Mouse (Mus musculus): ENCODE results near the gene Cdc42ep4. TPM values are rescaled to one million over a fixed set of nuclear protein-coding genes. Genes with fewer than 3 reads are reported as not detected.

Cdc42ep4 gene
- polyA plus RNA-seq, 1 experiment from 2014 or later = 37.6 TPM

- peak; percentile 82 for ATAC-seq
- DNase-seq (ENCODE audit: low read depth, low spot score) = no peak
- H3K27me3 ChIP-seq = no peaks in the 10 kb centered on the region
- ChIA-PET POLR2A (no interaction called here), CTCF (interaction anchor here (1.2 kb wide), 1 partner anchor 34 kb away, joined by 4 read pairs; no protein-coding TSS in a partner anchor)
- in situ Hi-C loops (cut with MboI; ENCODE audit: low pct_unique_long_range_greater_than_20kb) = no loop called here
- TF ChIP-seq CTCF (IDR thresholded peaks at IDR 0.05) = no peak
Observed at GRCm38 (mm10) chr11:113776851-113777511, 25.3 kb upstream of the Cdc42ep4 start.

GRCm38 (mm10) chr11:113774773-113775172 lies 23.1 kb upstream of the Cdc42ep4 start:
- no peak for TF ChIP-seq CTCF (IDR thresholded peaks at IDR 0.05)
- ATAC-seq (no peak), DNase-seq (ENCODE audit: low read depth, low spot score) (no peak)
- POLR2A ChIA-PET = no interaction called here
- in situ Hi-C loops (cut with MboI; ENCODE audit: low pct_unique_long_range_greater_than_20kb) = no loop called here
- no peaks in the 10 kb centered on the region for H3K27me3 ChIP-seq
- CTCF ChIA-PET = interaction anchor here (1.4 kb wide), 1 partner anchor 21 kb away, joined by 4 read pairs; no protein-coding TSS in a partner anchor

- POLR2A ChIA-PET = no interaction called here
- CTCF ChIA-PET = no interaction called here
- in situ Hi-C loops (cut with MboI; ENCODE audit: low pct_unique_long_range_greater_than_20kb) = no loop called here
- H3K27me3 ChIP-seq = no peaks in the 10 kb centered on the region
- no peak for TF ChIP-seq CTCF (IDR thresholded peaks at IDR 0.05)
- DNase-seq (ENCODE audit: low read depth, low spot score) = no peak
- no peak for ATAC-seq
Observed at GRCm38 (mm10) chr11:113773191-113773590, 21.5 kb upstream of the Cdc42ep4 start.

GRCm38 (mm10) chr11:113771187-113771586 lies 19.5 kb upstream of the Cdc42ep4 start:
- POLR2A ChIA-PET = no interaction called here
- no peaks in the 10 kb centered on the region for H3K27me3 ChIP-seq
- CTCF ChIA-PET = no interaction called here
- TF ChIP-seq CTCF (IDR thresholded peaks at IDR 0.05) = no peak
- DNase-seq (ENCODE audit: low read depth, low spot score) = no peak
- in situ Hi-C loops (cut with MboI; ENCODE audit: low pct_unique_long_range_greater_than_20kb) = no loop called here
- ATAC-seq = no peak

GRCm38 (mm10) chr11:113768356-113768755 lies 16.7 kb upstream of the Cdc42ep4 start:
- H3K27me3 ChIP-seq = no peaks in the 10 kb centered on the region
- TF ChIP-seq CTCF (IDR thresholded peaks at IDR 0.05) = no peak
- in situ Hi-C loops (cut with MboI; ENCODE audit: low pct_unique_long_range_greater_than_20kb) = no loop called here
- DNase-seq (ENCODE audit: low read depth, low spot score) = no peak
- ChIA-PET POLR2A (no interaction called here), CTCF (no interaction called here)
- no peak for ATAC-seq

- CTCF ChIA-PET = no interaction called here
- DNase-seq (ENCODE audit: low read depth, low spot score) (no peak), ATAC-seq (no peak)
- no peak for TF ChIP-seq CTCF (IDR thresholded peaks at IDR 0.05)
- POLR2A ChIA-PET = no interaction called here
- in situ Hi-C loops (cut with MboI; ENCODE audit: low pct_unique_long_range_greater_than_20kb) = no loop called here
- H3K27me3 ChIP-seq = no peaks in the 10 kb centered on the region
Observed at GRCm38 (mm10) chr11:113767285-113767684, 15.6 kb upstream of the Cdc42ep4 start.

GRCm38 (mm10) chr11:113766284-113766985 lies 14.8 kb upstream of the Cdc42ep4 start:
- no peaks in the 10 kb centered on the region for H3K27me3 ChIP-seq
- ChIA-PET CTCF (no interaction called here), POLR2A (no interaction called here)
- DNase-seq (ENCODE audit: low read depth, low spot score) (no peak), ATAC-seq (no peak)
- no peak for TF ChIP-seq CTCF (IDR thresholded peaks at IDR 0.05)
- in situ Hi-C loops (cut with MboI; ENCODE audit: low pct_unique_long_range_greater_than_20kb) = no loop called here

- no peak for TF ChIP-seq CTCF (IDR thresholded peaks at IDR 0.05)
- POLR2A ChIA-PET = no interaction called here
- no peak for ATAC-seq
- H3K27me3 ChIP-seq = no peaks in the 10 kb centered on the region
- no peak for DNase-seq (ENCODE audit: low read depth, low spot score)
- in situ Hi-C loops (cut with MboI; ENCODE audit: low pct_unique_long_range_greater_than_20kb) = no loop called here
- CTCF ChIA-PET = interaction anchor here (1.0 kb wide), 1 partner anchor 14 kb away, joined by 4 read pairs; no protein-coding TSS in a partner anchor
Observed at GRCm38 (mm10) chr11:113764132-113764849, 12.6 kb upstream of the Cdc42ep4 start.

- in situ Hi-C loops (cut with MboI; ENCODE audit: low pct_unique_long_range_greater_than_20kb) = no loop called here
- no peaks in the 10 kb centered on the region for H3K27me3 ChIP-seq
- TF ChIP-seq CTCF (IDR thresholded peaks at IDR 0.05) = no peak
- ATAC-seq = no peak
- POLR2A ChIA-PET = no interaction called here
- CTCF ChIA-PET = interaction anchor here (2.0 kb wide), 1 partner anchor 48 kb away, joined by 4 read pairs; no protein-coding TSS in a partner anchor
- DNase-seq (ENCODE audit: low read depth, low spot score) = no peak
Observed at GRCm38 (mm10) chr11:113763449-113763848, 11.8 kb upstream of the Cdc42ep4 start.

- DNase-seq (ENCODE audit: low read depth, low spot score) (no peak), ATAC-seq (no peak)
- TF ChIP-seq CTCF (IDR thresholded peaks at IDR 0.05) = no peak
- no peaks in the 10 kb centered on the region for H3K27me3 ChIP-seq
- in situ Hi-C loops (cut with MboI; ENCODE audit: low pct_unique_long_range_greater_than_20kb) = no loop called here
- CTCF ChIA-PET = interaction anchor here (2.0 kb wide), 1 partner anchor 49 kb away, joined by 4 read pairs; no protein-coding TSS in a partner anchor
- POLR2A ChIA-PET = no interaction called here
Observed at GRCm38 (mm10) chr11:113762136-113762797, 10.6 kb upstream of the Cdc42ep4 start.
